Mouse (Mus musculus): ENCODE measurements around the gene Cux1. TPM values are rescaled to one million over a fixed set of nuclear protein-coding genes. Genes with fewer than 3 reads are reported as not detected.

Cux1 gene
- polyA plus RNA-seq, 1 experiment from 2014 or later = 139 TPM

GRCm38 (mm10) chr5:136402622-136403564, 164.4 kb downstream of the Cux1 start:
- no peak overlapping the region for H3K4me3 ChIP-seq
- peak overlapping the region; percentile 49 for H3K4me2 ChIP-seq
- WGBS = 61% methylated on average over 15 of the region's 15 CpGs
- peaks cover 19% of the 10 kb centered on the region for H3K4me1 ChIP-seq
- H3K27me3 ChIP-seq = no peaks in the 10 kb centered on the region
- peak overlapping the region; percentile 71 for H3K27ac ChIP-seq
- no peak for ATAC-seq
- peaks cover 14% of the 10 kb centered on the region for H3K36me3 ChIP-seq (ENCODE audit: poor library complexity, severe bottlenecking)
- no peak overlapping the region for H3K9ac ChIP-seq
- H3K9me3 ChIP-seq (replicated peaks) = peaks cover 4% of the 10 kb centered on the region

GRCm38 (mm10) chr5:136398706-136399105, 168.6 kb downstream of the Cux1 start:
- H3K27ac ChIP-seq = no peak overlapping the region
- no peak overlapping the region for H3K9ac ChIP-seq
- no peaks in the 10 kb centered on the region for H3K9me3 ChIP-seq (replicated peaks)
- peaks cover 16% of the 10 kb centered on the region for H3K4me1 ChIP-seq
- H3K36me3 ChIP-seq (ENCODE audit: poor library complexity, severe bottlenecking) = no peaks in the 10 kb centered on the region; the same call in 1 of the 2 replicates
- WGBS = 92% methylated on average over 3 of the region's 3 CpGs
- H3K27me3 ChIP-seq = no peaks in the 10 kb centered on the region
- H3K4me3 ChIP-seq = no peak overlapping the region
- H3K4me2 ChIP-seq = no peak overlapping the region
- no peak for ATAC-seq

GRCm38 (mm10) chr5:136396699-136397098, 170.6 kb downstream of the Cux1 start:
- no peaks in the 10 kb centered on the region for H3K27me3 ChIP-seq
- H3K9ac ChIP-seq = no peak overlapping the region
- no peak overlapping the region for H3K4me3 ChIP-seq
- H3K36me3 ChIP-seq (ENCODE audit: poor library complexity, severe bottlenecking) = peaks cover 4% of the 10 kb centered on the region; the same call in 1 of the 2 replicates
- H3K27ac ChIP-seq = no peak overlapping the region
- no peaks in the 10 kb centered on the region for H3K9me3 ChIP-seq (replicated peaks)
- ATAC-seq = no peak
- no peak overlapping the region for H3K4me2 ChIP-seq
- WGBS = 96% methylated on average over 1 of the region's 1 CpGs
- no peaks in the 10 kb centered on the region for H3K4me1 ChIP-seq

DNA sequence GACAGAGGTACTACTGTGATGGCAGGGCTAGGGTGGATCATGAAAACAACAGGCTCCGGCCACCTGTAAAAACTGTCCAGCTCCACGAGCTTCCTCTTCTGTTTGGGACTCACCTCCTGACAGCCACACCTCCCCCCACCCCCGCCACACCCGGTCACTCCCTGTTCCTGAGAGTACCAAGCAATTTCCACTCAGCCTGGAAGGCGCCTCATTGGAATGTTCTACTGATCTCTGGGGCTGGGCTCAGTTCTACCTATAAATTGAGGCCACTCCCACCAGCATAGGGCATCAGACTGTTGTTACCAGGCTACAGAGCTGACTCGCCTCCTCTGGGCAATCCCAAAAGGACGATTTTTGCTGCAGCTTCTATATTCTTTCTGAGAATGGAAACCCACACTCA, 171.0 kb downstream of the Cux1 start:
- WGBS = 87% methylated on average over 7 of the region's 7 CpGs
- no peak for ATAC-seq

GRCm38 (mm10) chr5:136395600-136396195, 171.6 kb downstream of the Cux1 start:
- WGBS = 72% methylated on average over 3 of the region's 3 CpGs
- no peak overlapping the region for H3K4me3 ChIP-seq
- H3K27me3 ChIP-seq = no peaks in the 10 kb centered on the region
- H3K9ac ChIP-seq = no peak overlapping the region
- no peak for ATAC-seq
- no peaks in the 10 kb centered on the region for H3K4me1 ChIP-seq
- H3K4me2 ChIP-seq = no peak overlapping the region
- H3K36me3 ChIP-seq (ENCODE audit: poor library complexity, severe bottlenecking) = peaks cover 4% of the 10 kb centered on the region; the same call in 1 of the 2 replicates
- H3K9me3 ChIP-seq (replicated peaks) = no peaks in the 10 kb centered on the region
- H3K27ac ChIP-seq = no peak overlapping the region

More for the DNA sequence above, 171.0 kb downstream of the Cux1 start:
- Histone ChIP-seq H3K36me3 (ENCODE audit: poor library complexity, severe bottlenecking) (peaks cover 4% of the 10 kb centered on the region; the same call in 1 of the 2 replicates), H3K4me2 (no peak overlapping the region), H3K27me3 (no peaks in the 10 kb centered on the region), H3K27ac (no peak overlapping the region), H3K9me3 (replicated peaks) (no peaks in the 10 kb centered on the region), H3K9ac (no peak overlapping the region), H3K4me1 (no peaks in the 10 kb centered on the region), H3K4me3 (no peak overlapping the region)

GRCm38 (mm10) chr5:136394517-136395212, 172.6 kb downstream of the Cux1 start:
- H3K4me2 ChIP-seq = no peak overlapping the region
- no peak overlapping the region for H3K4me3 ChIP-seq
- no peaks in the 10 kb centered on the region for H3K27me3 ChIP-seq
- no peak overlapping the region for H3K9ac ChIP-seq
- H3K9me3 ChIP-seq (replicated peaks) = no peaks in the 10 kb centered on the region
- no peak for ATAC-seq
- H3K36me3 ChIP-seq (ENCODE audit: poor library complexity, severe bottlenecking) = peaks cover 4% of the 10 kb centered on the region; the same call in 1 of the 2 replicates
- no peaks in the 10 kb centered on the region for H3K4me1 ChIP-seq
- no peak overlapping the region for H3K27ac ChIP-seq
- WGBS = 83% methylated on average over 6 of the region's 6 CpGs

DNA sequence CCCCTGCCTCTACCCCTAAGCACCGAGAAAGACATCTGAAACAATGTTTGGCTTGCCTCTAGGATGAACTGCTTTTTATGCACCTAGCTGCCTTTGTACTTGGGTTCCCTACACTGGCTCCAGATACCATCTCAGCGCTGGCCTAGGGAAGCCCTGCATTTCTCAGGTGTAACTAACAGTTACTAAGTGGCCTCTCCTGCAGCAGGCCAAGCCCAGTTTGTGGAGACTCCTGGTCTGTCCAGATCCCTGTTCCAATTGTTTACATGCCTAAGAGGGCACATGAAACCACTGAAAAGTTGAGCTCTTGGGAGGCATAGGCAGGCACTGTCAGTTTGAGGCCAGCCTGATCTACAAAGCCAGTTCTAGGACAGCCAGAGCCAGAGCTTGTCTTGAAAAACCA, 173.7 kb downstream of the Cux1 start:
- no peak overlapping the region for H3K4me2 ChIP-seq
- no peaks in the 10 kb centered on the region for H3K4me1 ChIP-seq
- H3K27ac ChIP-seq = no peak overlapping the region
- no peak overlapping the region for H3K4me3 ChIP-seq
- no peak for ATAC-seq
- no peaks in the 10 kb centered on the region for H3K27me3 ChIP-seq
- peaks cover 8% of the 10 kb centered on the region; the same call in 1 of the 2 replicates for H3K36me3 ChIP-seq (ENCODE audit: poor library complexity, severe bottlenecking)
- no peak overlapping the region for H3K9ac ChIP-seq
- 93% methylated on average over 2 of the region's 2 CpGs for WGBS
- no peaks in the 10 kb centered on the region for H3K9me3 ChIP-seq (replicated peaks)

GRCm38 (mm10) chr5:136386757-136387156, 180.5 kb downstream of the Cux1 start:
- no peak overlapping the region for H3K4me3 ChIP-seq
- 86% methylated on average over 2 of the region's 2 CpGs for WGBS
- H3K27ac ChIP-seq = no peak overlapping the region
- no peak for ATAC-seq
- H3K4me2 ChIP-seq = no peak overlapping the region
- no peaks in the 10 kb centered on the region for H3K27me3 ChIP-seq
- peaks cover 16% of the 10 kb centered on the region for H3K4me1 ChIP-seq
- no peaks in the 10 kb centered on the region for H3K9me3 ChIP-seq (replicated peaks)
- H3K9ac ChIP-seq = no peak overlapping the region
- H3K36me3 ChIP-seq (ENCODE audit: poor library complexity, severe bottlenecking) = peaks cover 14% of the 10 kb centered on the region; the same call in 1 of the 2 replicates

- Histone ChIP-seq H3K4me2 (no peak overlapping the region), H3K36me3 (ENCODE audit: poor library complexity, severe bottlenecking) (peaks cover 14% of the 10 kb centered on the region; the same call in 1 of the 2 replicates), H3K4me3 (no peak overlapping the region), H3K27me3 (no peaks in the 10 kb centered on the region), H3K4me1 (peaks cover 25% of the 10 kb centered on the region), H3K27ac (no peak overlapping the region), H3K9me3 (replicated peaks) (no peaks in the 10 kb centered on the region), H3K9ac (no peak overlapping the region)
- no peak for ATAC-seq
- 88% methylated on average over 3 of the region's 3 CpGs for WGBS
These were observed 182.1 kb downstream of the Cux1 start for GRCm38 (mm10) chr5:136385161-136385560.

DNA sequence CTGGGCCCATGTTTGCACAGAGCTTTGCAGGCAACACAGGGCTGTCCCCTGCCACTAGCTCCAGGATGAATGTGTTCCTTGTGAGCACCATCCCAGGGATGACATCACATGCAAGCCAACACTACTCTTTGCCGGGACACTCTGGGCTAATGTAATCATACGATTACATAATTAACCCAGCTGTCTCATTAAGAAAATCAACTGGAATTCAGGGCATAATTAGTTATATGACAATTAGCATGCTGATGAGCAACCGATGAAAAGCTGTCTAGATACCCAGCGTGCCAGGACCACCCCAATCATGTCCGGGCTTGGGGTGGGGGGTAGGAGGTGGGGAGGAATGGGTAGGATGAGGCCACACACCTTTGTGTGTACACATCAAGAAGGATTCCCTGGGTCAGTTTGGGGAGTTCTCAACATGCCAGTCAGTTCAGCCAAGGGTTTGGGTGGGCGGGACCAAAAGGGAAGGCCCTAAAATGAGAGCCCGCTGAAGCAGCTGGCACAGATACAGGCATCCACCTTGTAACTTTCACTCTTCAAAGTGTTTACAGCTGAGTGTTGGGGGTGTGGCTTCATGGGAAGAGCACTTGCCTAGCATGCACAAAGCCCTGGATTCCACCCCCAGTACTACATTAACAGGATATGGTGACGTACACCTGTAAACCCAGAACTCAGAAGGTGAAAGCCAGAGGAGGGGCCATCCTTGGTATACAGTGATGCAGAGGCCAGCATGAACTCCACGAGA, 184.9 kb downstream of the Cux1 start:
- Histone ChIP-seq H3K27ac (peak overlapping the region; percentile 73; the same call in 1 of the 2 replicates), H3K36me3 (ENCODE audit: poor library complexity, severe bottlenecking) (0 out of 2 replicates have a peak, but pooled peaks cover 2% of the 10 kb centered on the region)
- peak; percentile 90 for ATAC-seq

DNA sequence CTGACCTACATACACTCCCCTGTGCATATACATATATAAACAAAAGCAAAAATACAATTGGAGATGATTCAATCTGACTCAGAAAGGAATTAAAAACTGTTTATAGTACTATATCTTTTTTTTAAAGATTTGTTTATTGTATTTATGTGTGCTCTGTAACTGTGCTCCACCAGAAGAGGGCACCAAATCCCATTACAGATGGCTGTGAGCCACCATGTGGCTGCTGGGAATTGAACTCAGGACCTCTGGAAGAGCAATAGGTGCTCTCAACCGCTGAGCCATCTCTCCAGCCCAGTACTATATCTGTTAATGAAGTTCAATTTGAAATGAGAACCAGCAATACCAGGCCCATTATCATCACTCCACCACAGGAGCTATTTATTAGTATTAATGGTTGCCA, 187.9 kb downstream of the Cux1 start:
- H3K4me2 ChIP-seq = no peak overlapping the region
- no peaks in the 10 kb centered on the region for H3K9me3 ChIP-seq (replicated peaks)
- H3K36me3 ChIP-seq (ENCODE audit: poor library complexity, severe bottlenecking) = 0 out of 2 replicates have a peak, but pooled peaks cover 2% of the 10 kb centered on the region
- no peak overlapping the region for H3K4me3 ChIP-seq
- peaks cover 45% of the 10 kb centered on the region for H3K4me1 ChIP-seq
- no peak for ATAC-seq
- H3K27ac ChIP-seq = no peak overlapping the region
- H3K27me3 ChIP-seq = no peaks in the 10 kb centered on the region
- WGBS = 83% methylated on average over 1 of the region's 1 CpGs
- no peak overlapping the region for H3K9ac ChIP-seq

More for the DNA sequence above, 184.9 kb downstream of the Cux1 start:
- Histone ChIP-seq H3K4me3 (no peak overlapping the region), H3K4me1 (peaks cover 27% of the 10 kb centered on the region), H3K27me3 (no peaks in the 10 kb centered on the region), H3K9ac (no peak overlapping the region), H3K4me2 (no peak overlapping the region), H3K9me3 (replicated peaks) (no peaks in the 10 kb centered on the region)
- 51% methylated on average over 9 of the region's 9 CpGs for WGBS
